Comparison of ENCODE assay signal across 25 mouse cellular contexts in the genomic region with DNA sequence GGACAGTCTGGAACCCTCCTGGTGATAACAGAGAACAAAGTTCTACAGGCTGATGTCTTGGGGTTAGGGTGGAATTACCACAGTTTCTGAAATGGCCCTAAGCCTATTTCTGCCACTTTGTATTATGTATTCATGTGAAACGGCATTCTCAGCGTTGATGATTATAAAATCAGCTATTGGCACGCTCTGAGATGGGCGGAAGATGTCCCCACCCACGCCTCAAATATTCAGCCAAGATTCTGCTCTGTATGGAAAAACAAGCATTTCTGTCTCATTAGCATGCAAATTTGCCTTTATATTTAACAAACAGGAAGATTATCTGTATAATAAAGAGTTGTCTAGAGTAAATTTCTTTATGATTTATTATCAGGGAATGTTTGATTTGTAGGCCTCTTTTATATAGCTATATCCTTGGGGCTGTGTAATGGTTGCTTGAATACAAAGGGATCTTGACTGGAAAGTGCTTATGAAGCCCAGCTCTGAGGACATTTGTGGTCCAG.
A peak's percentile ranks its signal among the peaks of the same experiment; 100 is the strongest.
DNase-seq lines count a peak whose midpoint lies in the region; ATAC-seq and TF ChIP-seq lines count a peak whose summit lies in the region.
"Had no signal": no experiment of that assay in that cellular context is flagged by ENCODE, and none has a peak within 500 bp of the region (broad histone marks: within the 10 kb centered on the region; RNA-seq: fewer than 3 reads in every experiment).

No protein-coding gene starts in this region.

- ATAC-seq in intestine, postnatal 0 days: no peak
- ATAC-seq: forebrain, embryonic 14.5 days; forebrain, postnatal 0 days; hindbrain, postnatal 0 days had no signal

- no peaks in the 10 kb centered on the region for H3K9me3 ChIP-seq in intestine, postnatal 0 days (ENCODE audit: control insufficient read depth)
- H3K9me3 ChIP-seq: embryonic facial prominence, embryonic 12.5 days; embryonic facial prominence, embryonic 15.5 days; heart, embryonic 10.5 days; heart, embryonic 13.5 days had no signal

- no peaks in the 10 kb centered on the region for H3K36me3 ChIP-seq in intestine, postnatal 0 days (ENCODE audit: control insufficient read depth, insufficient read depth)
- H3K36me3 ChIP-seq: embryonic facial prominence, embryonic 12.5 days; embryonic facial prominence, embryonic 15.5 days; heart, embryonic 10.5 days; heart, embryonic 13.5 days had no signal

- no peak overlapping the region for H3K4me2 ChIP-seq in intestine, postnatal 0 days (replicated peaks; ENCODE audit: low read depth)
- H3K4me2 ChIP-seq: embryonic facial prominence, embryonic 12.5 days; embryonic facial prominence, embryonic 15.5 days; heart, embryonic 13.5 days; hindbrain, embryonic 14.5 days had no signal

- no peak overlapping the region for H3K27ac ChIP-seq in intestine, postnatal 0 days (ENCODE audit: low read depth, low read length)
- H3K27ac ChIP-seq: embryonic facial prominence, embryonic 12.5 days; embryonic facial prominence, embryonic 15.5 days; heart, adult 2 months; heart, embryonic 10.5 days; heart, embryonic 13.5 days; hindbrain, embryonic 14.5 days; hindbrain, postnatal 0 days had no signal

- H3K4me1 ChIP-seq in intestine, postnatal 0 days (replicated peaks; ENCODE audit: control insufficient read depth, insufficient read depth, low read length): no peaks in the 10 kb centered on the region
- H3K4me1 ChIP-seq: embryonic facial prominence, embryonic 12.5 days; embryonic facial prominence, embryonic 15.5 days had no signal

- TF ChIP-seq CTCF in intestine, postnatal 0 days (IDR thresholded peaks at IDR 0.05; ENCODE audit: low read depth): no peak

- no peak overlapping the region for H3K4me3 ChIP-seq in intestine, postnatal 0 days (ENCODE audit: low read depth, low read length)
- H3K4me3 ChIP-seq: embryonic facial prominence, embryonic 12.5 days; embryonic facial prominence, embryonic 15.5 days; heart, adult 2 months; heart, embryonic 10.5 days; heart, embryonic 13.5 days had no signal

- intact Hi-C loops in left cerebral cortex, postnatal 14 days (cut with DNase I): no loop called here

- WGBS in intestine, postnatal 0 days: 59% methylated on average over 5 of the region's 5 CpGs

- no peaks in the 10 kb centered on the region for H3K27me3 ChIP-seq in intestine, postnatal 0 days (replicated peaks; ENCODE audit: control insufficient read depth, insufficient read depth, low read length)
- H3K27me3 ChIP-seq: embryonic facial prominence, embryonic 12.5 days; embryonic facial prominence, embryonic 15.5 days; heart, embryonic 13.5 days; Patski had no signal

- peak; percentile 59 for DNase-seq in layer of hippocampus, adult 11-12 months (ENCODE audit: low spot score)
- DNase-seq in layer of hippocampus, postnatal 10 days (ENCODE audit: low spot score in 2 of 2): no peak
- DNase-seq in left cerebral cortex, postnatal 14 days (ENCODE audit: low spot score in 2 of 2): peak; percentile 27 to 30
- no peak for DNase-seq in left cerebral cortex, adult 11 months (ENCODE audit: low spot score)
- peak; percentile 41 to 68 for DNase-seq in layer of hippocampus, adult 8-10 months (ENCODE audit: low spot score in 2 of 2)
- DNase-seq: adrenal gland, postnatal 10 days; cerebellum, adult 11 months; cerebellum, adult 2 months; cerebellum, adult 9-11 months; cerebellum, postnatal 25 days; forebrain, postnatal 0 days; gastrocnemius, postnatal 10 days; gastrocnemius, postnatal 36 days; heart, adult 2 months; heart, postnatal 14 days; heart, postnatal 4 days had no signal

- no peak overlapping the region for H3K9ac ChIP-seq in intestine, postnatal 0 days (ENCODE audit: low read depth, low read length)
- H3K9ac ChIP-seq: embryonic facial prominence, embryonic 12.5 days; embryonic facial prominence, embryonic 15.5 days; forebrain, postnatal 0 days; heart, embryonic 13.5 days; hindbrain, embryonic 14.5 days had no signal

Comparison
In these comparisons a context has a peak if more than half of its experiments do, and no peak if none do; other contexts are left out.
1. DNase-seq: peak in layer of hippocampus, adult 11-12 months (single experiment), left cerebral cortex, postnatal 14 days (2 of 2) and layer of hippocampus, adult 8-10 months (2 of 2); none in layer of hippocampus, postnatal 10 days (0 of 2) and left cerebral cortex, adult 11 months (single experiment).